Mouse (Mus musculus): ENCODE results near the gene Nprl3. TPM values are rescaled to one million over a fixed set of nuclear protein-coding genes. Genes with fewer than 3 reads are reported as not detected.
"Not testable (repeated sequence)": the region's sequence is repeated elsewhere in the genome, so short reads cannot be mapped to it uniquely, and the experiment has no call there.

The Nprl3 gene
- polyA plus RNA-seq, 1 experiment from 2014 or later = 38.6 TPM

GRCm38 (mm10) chr11:32205058-32205873 lies 62.2 kb downstream of the Nprl3 start, which contains the start of gene Snrnp25:
Gene Snrnp25 (plus strand): TSS chr11:32205415.
- peak within 1 kb of the TSS; percentile 80 for H3K9ac ChIP-seq
- peak within 1 kb of the TSS; percentile 79 for H3K4me2 ChIP-seq
- peak; percentile 100 for ATAC-seq (ENCODE audit: insufficient number of reproducible peaks, low FRiP score)
- peaks cover 32% of the 10 kb centered on the region for H3K36me3 ChIP-seq
- H3K4me1 ChIP-seq (replicated peaks) = peaks cover 16% of the 10 kb centered on the region
- H3K27me3 ChIP-seq (replicated peaks) = peaks cover 6% of the 10 kb centered on the region; the same call in 1 of the 2 replicates
- H3K4me3 ChIP-seq = peak within 1 kb of the TSS; percentile 73
- H3K27ac ChIP-seq (ENCODE audit: poor library complexity, severe bottlenecking) = peak within 1 kb of the TSS; percentile 28; the same call in 1 of the 2 replicates
- no peaks in the 10 kb centered on the region for H3K9me3 ChIP-seq (replicated peaks)
- WGBS = under 1% methylated on average over 52 of the region's 52 CpGs

GRCm38 (mm10) chr11:32201922-32202685 lies 65.4 kb downstream of the Nprl3 start:
- 67% methylated on average over 11 of the region's 11 CpGs for WGBS
- no peak overlapping the region for H3K4me3 ChIP-seq
- no peaks in the 10 kb centered on the region for H3K9me3 ChIP-seq (replicated peaks)
- peaks cover 13% of the 10 kb centered on the region for H3K27me3 ChIP-seq (replicated peaks)
- no peak overlapping the region for H3K4me2 ChIP-seq
- peaks cover under 1% of the 10 kb centered on the region; the same call in 1 of the 2 replicates for H3K36me3 ChIP-seq
- H3K4me1 ChIP-seq (replicated peaks) = peaks cover 30% of the 10 kb centered on the region
- no peak overlapping the region for H3K9ac ChIP-seq
- no peak for ATAC-seq (ENCODE audit: insufficient number of reproducible peaks, low FRiP score)
- H3K27ac ChIP-seq (ENCODE audit: poor library complexity, severe bottlenecking) = no peak overlapping the region

GRCm38 (mm10) chr11:32200992-32201391 lies 66.5 kb downstream of the Nprl3 start:
- not testable (repeated sequence) for H3K4me2 ChIP-seq; H3K9ac ChIP-seq; H3K4me3 ChIP-seq; H3K27ac ChIP-seq (ENCODE audit: poor library complexity, severe bottlenecking); H3K9me3 ChIP-seq (replicated peaks); ATAC-seq (ENCODE audit: insufficient number of reproducible peaks, low FRiP score); H3K36me3 ChIP-seq
- peaks cover 21% of the 10 kb centered on the region for H3K27me3 ChIP-seq (replicated peaks)
- peaks cover 28% of the 10 kb centered on the region for H3K4me1 ChIP-seq (replicated peaks)
- 52% methylated on average over 1 of the region's 1 CpGs for WGBS

- H3K4me3 ChIP-seq = no peak within 1 kb of the TSS
- no peak for ATAC-seq (ENCODE audit: insufficient number of reproducible peaks, low FRiP score)
- no peaks in the 10 kb centered on the region for H3K36me3 ChIP-seq
- H3K27me3 ChIP-seq (replicated peaks) = peaks cover 25% of the 10 kb centered on the region
- no peaks in the 10 kb centered on the region for H3K9me3 ChIP-seq (replicated peaks)
- peaks cover 28% of the 10 kb centered on the region for H3K4me1 ChIP-seq (replicated peaks)
- H3K9ac ChIP-seq = no peak within 1 kb of the TSS
- no peak within 1 kb of the TSS for H3K4me2 ChIP-seq
- no peak within 1 kb of the TSS for H3K27ac ChIP-seq (ENCODE audit: poor library complexity, severe bottlenecking)
- WGBS = 34% methylated on average over 10 of the region's 10 CpGs
Measured at GRCm38 (mm10) chr11:32200075-32200601, 67.4 kb downstream of the Nprl3 start, which contains the start of gene Il9r. Gene Il9r (minus strand): TSS chr11:32200279.

DNA sequence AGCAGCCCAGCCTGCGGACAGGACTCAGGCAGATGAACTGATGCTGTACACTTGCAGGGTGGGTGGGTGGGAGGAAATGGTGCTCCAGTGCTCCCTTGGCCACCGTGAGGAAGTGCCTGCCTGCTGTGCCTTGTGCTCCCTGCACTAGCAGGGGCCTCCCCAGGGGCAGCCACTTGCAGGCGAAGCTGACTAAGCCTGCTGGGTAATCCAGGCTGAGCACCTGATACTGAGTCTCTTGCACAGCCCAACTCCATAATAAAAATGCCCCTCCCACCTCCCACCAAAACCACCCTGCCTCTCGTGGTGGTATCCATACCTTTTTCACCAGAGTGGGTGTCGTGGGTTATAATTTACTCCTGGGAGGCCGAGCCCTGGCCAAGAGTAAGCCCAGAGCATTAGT lies 68.3 kb downstream of the Nprl3 start:
- peak; percentile 49; the same call in 1 of the 2 replicates for ATAC-seq (ENCODE audit: insufficient number of reproducible peaks, low FRiP score)
- Histone ChIP-seq H3K27me3 (replicated peaks) (peaks cover 32% of the 10 kb centered on the region), H3K4me1 (replicated peaks) (peaks cover 21% of the 10 kb centered on the region), H3K4me2 (no peak overlapping the region), H3K9ac (no peak overlapping the region), H3K36me3 (no peaks in the 10 kb centered on the region), H3K9me3 (replicated peaks) (no peaks in the 10 kb centered on the region), H3K4me3 (no peak overlapping the region), H3K27ac (ENCODE audit: poor library complexity, severe bottlenecking) (no peak overlapping the region)
- 48% methylated on average over 6 of the region's 6 CpGs for WGBS

DNA sequence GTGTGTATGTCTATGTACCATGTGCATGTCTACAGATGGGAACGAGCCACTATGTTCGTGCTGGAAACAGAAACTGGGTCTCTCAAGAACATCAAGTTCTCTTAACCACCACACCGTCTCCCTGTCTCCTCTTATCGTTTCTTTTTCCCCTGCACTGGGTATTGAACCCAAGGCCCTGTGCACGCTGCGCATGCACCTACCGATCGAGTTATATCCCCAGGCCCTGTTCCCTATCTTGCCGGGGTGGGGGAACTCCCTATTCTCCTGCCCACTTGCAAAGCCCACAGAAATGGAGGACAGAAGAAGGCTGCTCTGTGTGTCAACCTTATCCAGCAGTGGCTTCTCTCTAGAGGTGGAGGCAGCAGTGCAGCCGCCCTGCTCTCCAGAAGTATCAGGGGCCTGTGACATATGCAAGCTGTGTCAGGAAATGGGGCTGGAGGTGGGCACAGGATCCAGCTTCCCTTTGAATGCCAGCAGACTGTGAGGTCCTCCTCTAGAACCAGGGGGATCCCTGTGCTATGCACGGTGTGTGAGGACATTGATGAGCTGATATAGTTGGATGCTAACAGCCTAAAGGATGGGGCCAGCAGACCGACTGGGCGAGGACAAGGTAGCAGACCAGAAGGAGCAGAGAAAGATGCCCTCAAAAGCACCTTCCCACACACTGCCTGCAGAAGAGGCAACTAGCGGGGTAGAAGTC lies 69.1 kb downstream of the Nprl3 start:
- no peak overlapping the region for H3K4me2 ChIP-seq

GRCm38 (mm10) chr11:32197766-32198165 lies 69.7 kb downstream of the Nprl3 start:
- H3K27me3 ChIP-seq (replicated peaks) = peaks cover 29% of the 10 kb centered on the region
- 59% methylated on average over 3 of the region's 3 CpGs for WGBS
- no peak overlapping the region for H3K9ac ChIP-seq
- H3K27ac ChIP-seq (ENCODE audit: poor library complexity, severe bottlenecking) = no peak overlapping the region
- H3K4me1 ChIP-seq (replicated peaks) = peaks cover 20% of the 10 kb centered on the region
- H3K9me3 ChIP-seq (replicated peaks) = no peaks in the 10 kb centered on the region
- no peaks in the 10 kb centered on the region for H3K36me3 ChIP-seq
- no peak overlapping the region for H3K4me3 ChIP-seq
- no peak overlapping the region for H3K4me2 ChIP-seq
- no peak for ATAC-seq (ENCODE audit: insufficient number of reproducible peaks, low FRiP score)

More for the DNA sequence above, 69.1 kb downstream of the Nprl3 start:
- Histone ChIP-seq H3K27ac (ENCODE audit: poor library complexity, severe bottlenecking) (no peak overlapping the region), H3K9me3 (replicated peaks) (no peaks in the 10 kb centered on the region), H3K27me3 (replicated peaks) (peaks cover 35% of the 10 kb centered on the region), H3K4me1 (replicated peaks) (peaks cover 20% of the 10 kb centered on the region), H3K36me3 (no peaks in the 10 kb centered on the region), H3K4me3 (no peak overlapping the region), H3K9ac (no peak overlapping the region)
- ATAC-seq (ENCODE audit: insufficient number of reproducible peaks, low FRiP score) = no peak
- WGBS = 65% methylated on average over 14 of the region's 14 CpGs

DNA sequence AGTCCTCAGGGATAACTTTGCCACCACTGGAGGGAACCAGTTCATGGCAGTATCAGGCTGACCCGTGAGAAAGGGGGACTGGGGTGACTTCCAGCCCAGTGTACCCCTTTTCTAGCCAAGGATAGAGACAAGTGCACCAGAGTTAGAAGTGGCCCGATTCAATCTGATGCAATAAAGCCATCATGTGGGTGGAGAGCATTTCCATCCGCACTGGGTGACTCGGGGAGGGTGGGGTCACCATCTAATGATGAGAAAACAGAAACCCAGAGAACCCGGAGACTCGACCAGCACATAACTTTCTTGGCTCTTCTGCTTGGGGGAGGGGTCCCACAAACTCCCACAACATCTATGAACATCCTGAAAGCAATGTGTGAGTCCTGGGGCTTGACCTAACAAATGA lies 70.8 kb downstream of the Nprl3 start:
- Histone ChIP-seq H3K4me3 (no peak overlapping the region), H3K27ac (ENCODE audit: poor library complexity, severe bottlenecking) (no peak overlapping the region), H3K9me3 (replicated peaks) (no peaks in the 10 kb centered on the region), H3K27me3 (replicated peaks) (peaks cover 29% of the 10 kb centered on the region), H3K4me2 (no peak overlapping the region), H3K9ac (no peak overlapping the region), H3K4me1 (replicated peaks) (peaks cover 21% of the 10 kb centered on the region), H3K36me3 (no peaks in the 10 kb centered on the region)
- 65% methylated on average over 6 of the region's 6 CpGs for WGBS
- no peak for ATAC-seq (ENCODE audit: insufficient number of reproducible peaks, low FRiP score)

DNA sequence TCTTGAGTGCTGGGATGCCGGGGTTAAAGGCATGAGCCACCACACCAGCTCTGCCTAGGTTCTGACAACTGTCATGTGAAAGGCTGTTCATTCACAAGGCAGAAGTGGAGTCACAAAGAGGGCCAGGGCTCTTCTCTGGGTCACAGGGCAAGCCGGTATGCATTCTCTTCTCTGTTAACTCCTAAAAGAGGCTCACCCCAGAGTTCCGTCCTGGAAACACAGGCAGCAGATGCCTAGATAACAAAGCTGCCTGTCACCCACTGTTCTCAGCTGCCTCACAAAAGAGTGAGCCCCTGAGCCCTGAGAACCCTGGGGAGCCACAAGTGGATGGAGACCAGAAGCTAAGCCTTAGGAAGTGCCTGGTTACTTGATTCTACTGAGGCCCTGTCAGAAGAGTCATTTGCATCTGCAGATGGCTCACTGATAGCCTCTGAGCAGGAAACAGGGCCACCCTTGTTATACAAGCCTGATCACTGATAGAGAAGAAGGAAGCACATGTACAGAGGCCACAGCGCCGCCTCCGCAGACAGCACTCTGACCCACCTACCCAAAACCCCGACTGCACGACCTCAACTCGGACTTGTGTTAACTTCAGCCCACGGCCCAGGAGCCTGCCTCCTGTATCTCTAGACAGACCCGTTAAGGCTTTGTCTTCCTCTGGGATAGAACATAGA lies 71.5 kb downstream of the Nprl3 start:
- H3K36me3 ChIP-seq = no peaks in the 10 kb centered on the region
- H3K27me3 ChIP-seq (replicated peaks) = peaks cover 29% of the 10 kb centered on the region
- H3K9ac ChIP-seq = 0 out of 2 replicates have a peak overlapping the region, but pooled peaks have one; percentile 15
- WGBS = 21% methylated on average over 11 of the region's 11 CpGs
- no peak overlapping the region for H3K4me3 ChIP-seq
- ATAC-seq (ENCODE audit: insufficient number of reproducible peaks, low FRiP score) = no peak
- H3K9me3 ChIP-seq (replicated peaks) = no peaks in the 10 kb centered on the region
- H3K27ac ChIP-seq (ENCODE audit: poor library complexity, severe bottlenecking) = no peak overlapping the region
- peaks cover 25% of the 10 kb centered on the region for H3K4me1 ChIP-seq (replicated peaks)
- no peak overlapping the region for H3K4me2 ChIP-seq

GRCm38 (mm10) chr11:32194626-32195025 lies 72.9 kb downstream of the Nprl3 start:
- ATAC-seq (ENCODE audit: insufficient number of reproducible peaks, low FRiP score) = no peak
- H3K9ac ChIP-seq = no peak overlapping the region
- H3K27me3 ChIP-seq (replicated peaks) = peaks cover 35% of the 10 kb centered on the region
- no peak overlapping the region for H3K27ac ChIP-seq (ENCODE audit: poor library complexity, severe bottlenecking)
- no peaks in the 10 kb centered on the region for H3K9me3 ChIP-seq (replicated peaks)
- no peak overlapping the region for H3K4me3 ChIP-seq
- 82% methylated on average over 5 of the region's 5 CpGs for WGBS
- peaks cover 25% of the 10 kb centered on the region for H3K4me1 ChIP-seq (replicated peaks)
- no peak overlapping the region for H3K4me2 ChIP-seq
- no peaks in the 10 kb centered on the region for H3K36me3 ChIP-seq
